Mouse (Mus musculus) kidney, postnatal 14 days (tissue): Measurements from ENCODE around the gene Wnt7a.

ENCODE experiments used
- DNase-seq: peaks from one replicate; pipeline ENCODE4 v3.0.0; 2022; ENCODE audit warnings: mixed read lengths

The Wnt7a gene

DNA sequence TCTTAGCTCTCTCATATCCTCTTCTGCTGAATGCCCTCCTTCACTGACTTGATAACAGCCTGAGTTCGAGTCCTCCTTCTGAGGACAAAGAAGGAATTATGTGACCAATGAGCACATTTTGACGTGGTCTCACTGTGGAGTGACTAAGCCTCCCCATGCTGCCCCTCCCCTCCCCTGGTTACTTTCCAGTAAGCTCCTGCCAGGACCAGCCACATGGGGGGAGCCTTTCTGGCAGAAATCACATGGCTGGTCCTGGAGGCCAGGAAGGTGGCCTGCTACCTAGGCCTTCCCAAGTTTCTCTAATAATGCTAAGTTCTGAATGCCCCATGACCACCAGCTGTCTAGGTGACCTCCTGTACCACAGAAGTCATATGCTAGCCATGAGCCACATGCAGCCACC is 27.3 kb downstream of the Wnt7a start:
- DNase-seq = no peak

- DNase-seq = no peak
These were observed 27.9 kb downstream of the Wnt7a start for GRCm38 (mm10) chr6:91383303-91383702.

GRCm38 (mm10) chr6:91379871-91380270 is 31.3 kb downstream of the Wnt7a start:
- no peak for DNase-seq

DNA sequence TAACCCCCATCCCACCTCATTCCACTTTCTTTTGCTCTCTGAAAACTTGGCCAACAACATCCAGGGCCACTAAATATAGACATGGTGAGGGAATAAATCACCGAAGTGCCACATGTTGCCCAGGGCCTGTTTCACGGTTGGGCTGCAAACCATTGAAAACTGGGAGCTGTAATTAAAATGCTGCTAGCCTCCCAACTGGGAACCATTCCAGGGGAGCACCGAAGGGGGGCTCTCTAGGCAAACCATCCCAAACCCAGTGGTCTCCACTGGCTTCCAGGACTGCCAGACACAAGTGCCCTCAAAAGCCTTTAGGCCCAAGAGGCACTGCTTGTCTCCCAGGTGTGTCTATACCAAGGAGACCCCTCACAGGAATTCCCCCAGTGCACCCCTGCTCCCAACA is 31.9 kb downstream of the Wnt7a start:
- DNase-seq = no peak

GRCm38 (mm10) chr6:91372977-91373376 is 38.2 kb downstream of the Wnt7a start:
- DNase-seq = no peak

DNA sequence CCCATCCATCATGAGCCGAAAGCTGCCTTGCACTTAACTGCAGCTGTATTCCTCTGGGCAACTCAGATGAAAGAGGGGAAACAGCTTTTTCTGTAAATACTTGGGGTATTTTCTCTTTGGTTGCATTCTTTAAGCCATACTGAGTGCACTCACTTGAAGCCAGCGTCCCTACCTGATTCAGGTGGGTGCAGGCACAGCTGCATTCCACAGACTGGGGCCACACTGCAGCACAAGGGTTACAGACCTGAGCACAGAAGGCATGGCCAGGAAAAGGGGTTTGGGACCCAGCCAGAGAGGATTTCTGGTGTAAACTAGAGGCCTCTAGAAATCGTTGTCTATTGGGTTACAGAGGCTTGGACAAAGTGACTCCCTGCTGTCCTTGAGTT is 38.6 kb downstream of the Wnt7a start:
- no peak for DNase-seq

- DNase-seq = no peak
These were observed 39.1 kb downstream of the Wnt7a start for GRCm38 (mm10) chr6:91371912-91372585.

GRCm38 (mm10) chr6:91366781-91367180 is 44.4 kb downstream of the Wnt7a start:
- peak; percentile 39 for DNase-seq

DNA sequence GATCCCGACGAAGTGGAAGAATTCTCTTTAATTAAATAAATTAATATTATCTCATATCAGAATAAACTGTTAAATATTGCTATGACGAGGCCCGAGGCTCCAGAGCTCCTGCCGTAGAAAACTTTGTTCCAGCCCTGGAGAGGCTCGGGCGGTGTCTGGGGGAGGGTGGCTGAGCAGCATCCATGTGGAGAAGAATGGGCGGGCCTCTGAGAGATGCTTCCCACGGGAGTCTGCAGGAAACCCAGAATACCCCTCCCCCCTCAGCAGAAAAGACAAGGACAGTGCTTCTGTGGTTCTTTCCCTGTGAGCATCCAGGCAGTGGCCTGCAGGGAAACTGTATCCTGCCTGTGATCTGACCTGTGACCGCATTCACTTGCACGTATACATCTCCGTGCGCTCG is 45.7 kb downstream of the Wnt7a start:
- no peak for DNase-seq

DNA sequence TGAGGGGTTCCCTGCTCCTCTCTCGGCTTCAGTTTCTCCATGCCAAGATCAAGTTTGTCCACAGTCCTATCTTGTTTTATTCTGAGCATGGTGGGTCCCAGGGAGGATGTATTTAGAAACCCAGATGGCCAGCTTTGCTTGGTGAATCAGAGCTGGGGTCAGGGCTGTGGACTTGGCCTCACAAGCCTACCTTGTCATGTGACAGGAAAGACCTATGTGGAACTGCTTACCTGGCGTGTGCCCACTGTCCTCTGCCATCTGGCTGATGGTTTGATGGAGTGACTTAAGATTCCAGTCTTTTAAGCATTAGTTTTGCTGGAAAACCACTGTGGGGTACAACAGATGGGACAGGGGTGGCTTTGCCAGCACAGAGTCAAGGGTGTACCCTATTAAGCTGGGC is 48.4 kb downstream of the Wnt7a start:
- no peak for DNase-seq

DNA sequence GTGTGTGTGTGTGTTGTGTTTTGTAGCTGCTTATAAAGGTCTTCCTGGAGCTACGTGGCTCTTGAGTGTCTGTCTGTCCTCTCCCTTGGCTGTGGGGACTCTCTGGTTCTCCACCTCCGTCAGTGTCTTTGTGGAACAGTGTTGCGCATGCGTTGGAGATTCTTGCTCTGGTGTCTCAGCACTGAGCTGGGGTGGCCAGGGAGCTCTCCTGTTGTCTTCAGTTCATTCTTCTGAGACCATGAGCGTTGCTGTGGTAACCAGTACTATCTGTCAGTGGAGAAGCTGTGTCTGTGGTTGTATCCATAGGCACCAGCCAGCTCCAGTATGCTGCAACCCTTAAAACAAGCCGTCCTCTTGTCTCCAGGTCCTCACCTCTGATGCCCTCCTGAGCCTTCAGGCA is 50.2 kb downstream of the Wnt7a start:
- DNase-seq = no peak

- no peak for DNase-seq
These were observed 50.8 kb downstream of the Wnt7a start for GRCm38 (mm10) chr6:91360371-91360690.

DNA sequence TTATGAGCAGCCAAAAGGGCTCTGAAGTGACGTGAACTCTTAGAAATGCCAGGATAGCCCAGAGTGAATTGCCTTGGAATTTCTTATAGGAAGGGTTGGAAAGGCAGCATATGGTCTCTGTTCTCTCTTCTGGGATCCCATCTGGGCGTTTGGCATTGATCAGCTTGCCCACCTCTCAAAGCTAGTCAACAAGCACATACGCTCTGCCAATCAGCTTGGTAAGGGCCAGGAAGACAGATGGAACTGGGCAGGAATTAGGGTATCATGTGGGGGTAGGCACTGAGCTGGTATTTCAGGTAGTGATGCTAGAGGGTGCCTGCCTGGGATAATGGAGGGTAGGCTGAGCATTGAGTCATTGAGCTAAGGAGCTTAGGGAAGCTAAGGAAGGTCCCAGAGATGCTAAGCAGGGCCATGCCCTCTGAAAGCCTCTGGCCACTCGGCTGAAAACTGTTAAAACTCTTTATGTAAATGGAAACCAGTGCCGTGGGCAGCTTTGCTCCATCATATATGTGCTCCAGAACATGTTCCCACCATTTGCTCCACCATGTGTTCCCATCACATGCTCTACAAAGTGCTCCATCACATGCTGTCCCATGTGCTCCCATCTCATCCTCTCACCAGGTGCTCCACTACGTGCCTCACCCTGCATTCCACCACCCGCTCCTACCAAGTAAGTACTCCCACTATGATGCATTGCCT is 51.3 kb downstream of the Wnt7a start:
- DNase-seq = no peak

- DNase-seq = no peak
These were observed 52.1 kb downstream of the Wnt7a start for GRCm38 (mm10) chr6:91358866-91359656.

- no peak for DNase-seq
These were observed 52.8 kb downstream of the Wnt7a start for GRCm38 (mm10) chr6:91358394-91358793.

DNA sequence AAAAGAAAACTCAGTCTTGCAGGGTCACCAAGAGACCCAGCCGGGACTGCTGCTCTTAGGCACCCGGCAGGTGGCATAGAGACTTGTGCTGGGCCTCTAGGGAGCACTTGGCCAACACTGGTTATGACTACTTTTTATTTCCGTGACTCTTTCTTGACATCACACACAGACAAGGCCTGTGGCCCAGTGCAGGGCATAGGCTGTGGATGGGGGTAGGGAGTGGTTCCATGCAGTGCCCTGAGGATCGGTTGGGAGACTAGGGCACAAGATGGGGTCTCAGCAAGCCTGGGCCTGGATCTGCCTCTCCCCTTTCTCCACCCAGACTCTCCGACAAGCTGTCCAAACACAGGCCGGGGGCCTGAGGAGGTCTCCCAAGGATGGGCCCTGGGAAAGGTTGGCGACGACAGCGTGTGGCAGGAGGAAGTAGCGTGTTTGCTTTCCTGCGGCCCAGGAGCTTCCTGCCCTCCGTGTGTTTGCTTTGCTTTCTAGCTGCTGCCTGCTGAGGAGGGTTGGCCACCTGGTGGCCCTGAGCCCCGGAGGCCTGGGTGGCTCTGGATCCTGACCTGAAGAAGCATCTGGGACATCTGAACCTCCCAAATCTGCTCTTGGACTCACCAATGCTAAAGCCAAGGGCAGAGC is 53.8 kb downstream of the Wnt7a start:
- no peak for DNase-seq

DNA sequence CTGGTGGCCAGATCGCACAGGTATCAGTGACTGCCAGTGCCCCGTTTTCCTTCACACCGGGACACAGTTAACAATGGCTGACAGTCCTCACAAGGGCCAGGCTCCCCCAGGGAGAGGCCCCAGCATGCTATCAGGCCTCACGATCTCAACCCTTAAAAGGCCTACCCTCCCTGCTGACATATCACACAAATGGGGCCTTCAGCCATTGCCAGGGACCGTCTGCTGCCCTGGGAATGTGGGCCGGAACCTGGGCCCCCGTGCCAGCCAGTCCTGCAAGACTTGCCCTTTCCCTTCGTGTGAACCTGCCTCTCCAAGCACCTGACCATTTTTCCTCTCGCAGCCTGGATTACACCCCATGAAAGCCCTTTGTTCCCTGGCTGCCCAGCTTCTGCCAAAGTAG is 61.5 kb downstream of the Wnt7a start:
- no peak for DNase-seq

DNA sequence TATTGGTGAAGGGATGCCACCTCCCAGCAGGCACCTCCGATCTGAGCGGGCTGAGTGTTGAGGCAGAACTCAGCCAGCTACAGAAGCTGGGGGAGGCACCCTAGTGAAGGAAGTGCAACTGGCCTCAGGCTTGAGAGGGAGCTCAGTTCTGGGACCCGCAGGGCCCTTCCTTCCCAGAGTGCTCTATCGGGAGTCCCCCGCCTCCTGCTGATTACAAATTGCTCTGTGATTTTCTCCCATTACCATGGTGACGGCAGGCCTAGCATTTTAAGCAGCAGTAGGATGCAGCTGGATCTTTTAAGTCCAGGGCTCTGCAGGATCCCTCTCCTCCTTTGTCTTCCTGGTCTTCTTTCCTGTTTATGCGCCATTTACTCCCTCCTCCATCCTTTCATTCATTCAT is 63.4 kb downstream of the Wnt7a start:
- no peak for DNase-seq

- no peak for DNase-seq
These were observed 64.3 kb downstream of the Wnt7a start for GRCm38 (mm10) chr6:91346906-91347156.

DNA sequence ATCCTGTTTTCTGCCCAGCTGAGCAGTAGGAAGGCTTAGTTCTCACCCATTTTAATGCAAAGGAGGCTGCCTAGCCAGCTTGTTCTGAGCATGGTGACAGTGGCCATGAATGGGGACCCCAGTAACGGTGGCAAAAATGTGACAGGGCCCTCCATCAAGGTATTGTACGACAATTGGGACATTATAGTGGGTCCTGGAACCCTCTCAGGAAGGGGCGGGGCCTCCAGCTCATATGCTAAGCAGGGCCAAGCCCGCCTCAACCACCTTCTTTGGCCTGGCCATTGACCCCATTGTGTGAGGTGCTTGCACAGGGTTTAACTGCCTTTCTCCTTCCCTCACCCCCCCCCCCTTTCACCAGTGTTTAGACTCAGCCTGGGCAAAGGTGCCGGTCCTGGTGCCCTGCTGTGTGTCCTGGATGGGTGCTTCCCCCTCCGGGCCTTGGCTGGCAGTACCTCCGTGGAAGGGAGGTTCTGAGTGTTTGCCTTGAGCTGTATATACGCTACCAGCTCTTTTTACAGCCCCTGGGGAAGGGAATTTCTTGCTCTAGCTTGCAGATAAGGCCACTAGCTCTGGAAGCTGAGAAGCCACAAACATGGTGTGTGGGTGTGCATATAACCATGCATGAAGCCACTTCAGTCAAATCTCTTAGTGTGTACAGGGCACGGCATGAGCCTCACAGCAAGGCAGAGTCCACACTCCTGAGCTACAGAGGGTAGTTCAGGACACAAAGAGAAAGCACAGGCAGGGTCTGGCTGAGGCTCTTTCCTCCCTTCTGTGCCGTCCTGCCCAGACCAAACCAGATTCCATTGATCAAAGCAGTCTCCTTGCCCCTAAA is 64.9 kb downstream of the Wnt7a start:
- DNase-seq = no peak

DNA sequence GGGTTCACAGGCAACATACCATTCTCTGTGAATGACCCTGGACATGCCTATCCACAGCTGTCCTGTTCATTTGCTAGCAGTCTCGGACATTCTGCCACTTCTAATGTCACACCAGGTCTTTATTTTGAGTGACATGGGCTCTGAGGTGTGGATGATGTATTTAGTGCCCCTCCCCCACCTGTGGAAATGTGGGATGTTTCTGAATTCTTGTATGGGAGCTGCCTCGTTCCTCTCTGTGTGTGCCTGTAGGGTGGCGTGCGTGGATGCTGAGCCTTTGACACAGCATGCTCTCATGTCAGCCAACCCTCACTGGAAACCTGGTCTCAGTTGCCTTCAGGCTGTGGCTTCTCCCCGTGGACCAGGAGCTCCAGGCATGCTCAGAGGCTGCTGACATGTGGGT is 66.1 kb downstream of the Wnt7a start:
- no peak for DNase-seq

DNA sequence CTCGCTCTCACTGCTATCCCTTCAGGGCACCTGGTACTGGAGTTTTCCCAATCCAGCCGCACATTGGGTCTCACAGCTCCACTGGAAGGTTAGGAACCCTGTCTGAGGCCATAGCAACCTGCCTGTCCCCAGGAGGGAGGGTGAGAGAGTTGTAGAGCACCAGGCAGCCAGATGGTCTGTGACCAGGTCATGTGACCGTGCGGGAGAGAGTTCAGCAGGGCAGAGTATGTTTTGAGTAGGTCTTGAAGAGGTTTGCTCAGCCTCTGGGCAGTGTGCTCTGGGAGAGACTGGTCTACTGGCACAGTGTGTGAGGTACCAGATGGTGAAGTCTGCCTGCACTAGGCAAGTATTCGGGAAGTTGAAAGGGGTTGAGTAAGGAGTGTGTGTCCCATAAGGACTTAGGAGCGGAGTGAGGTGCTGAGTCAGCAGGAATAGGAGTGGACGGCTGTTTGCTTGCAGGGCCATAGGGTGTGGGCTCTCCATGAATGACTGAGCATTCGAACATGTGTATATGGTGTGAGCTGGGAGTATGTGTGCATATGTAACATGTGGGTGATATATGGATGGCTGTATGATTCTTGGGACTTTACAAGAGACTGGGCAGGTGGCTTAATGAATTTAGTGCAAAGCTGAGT is 71.4 kb downstream of the Wnt7a start:
- no peak for DNase-seq

DNA sequence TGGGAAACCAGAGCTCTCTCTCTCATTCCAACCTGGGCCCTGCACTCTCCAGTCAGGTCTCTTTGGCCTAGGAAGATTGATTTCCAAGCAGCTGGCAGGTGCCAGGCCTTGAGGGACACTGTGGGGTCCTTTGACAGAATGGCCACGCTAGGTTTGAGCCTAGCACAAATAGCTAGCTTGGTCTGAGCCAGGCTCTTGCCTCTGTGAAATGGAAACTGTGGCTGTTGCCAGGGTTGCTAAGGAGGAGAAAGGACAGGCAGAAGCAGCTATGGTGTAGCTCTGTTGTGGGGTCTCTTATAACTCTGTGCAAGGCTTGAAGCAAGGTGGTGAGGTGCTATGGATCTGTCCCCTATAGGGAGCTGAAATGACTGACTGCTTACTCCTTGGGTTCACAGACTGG is 75.7 kb downstream of the Wnt7a start:
- no peak for DNase-seq
